Mouse (Mus musculus) intestine, postnatal 0 days (tissue): ENCODE data around the gene Kpnb1. TPM values are rescaled to one million over a fixed set of nuclear protein-coding genes. Genes with fewer than 3 reads are reported as not detected.

Experiments used
- ATAC-seq: fragments of 200-750 bp; cut with Nextera tagmentation; 2 replicates; pipeline ENCODE4 v1.8.0; 2017; ENCODE audit warnings: mild to moderate bottlenecking, moderate TSS enrichment, moderate library complexity
- H3K27ac ChIP-seq: fragments of 300-500 bp; sonication (generic); 2 replicates; pipeline ENCODE4 v1.5.1; 2014; ENCODE audit warnings: mild to moderate bottlenecking, low read depth, low read length, moderate library complexity
- H3K27me3 ChIP-seq: fragments of 300-500 bp; sonication (generic); replicated peaks from 2 replicates; pipeline ENCODE4 v1.6.1; 2014; ENCODE audit warnings: low read length, mixed read lengths; ENCODE audit not compliant: control insufficient read depth, insufficient read depth
- H3K36me3 ChIP-seq: fragments of 300-500 bp; sonication (generic); 2 replicates; pipeline ENCODE4 v1.6.1; 2014; ENCODE audit warnings: mild to moderate bottlenecking, moderate library complexity; ENCODE audit not compliant: control insufficient read depth, insufficient read depth
- H3K4me1 ChIP-seq: fragments of 300-500 bp; sonication (generic); replicated peaks from 2 replicates; pipeline ENCODE4 v1.6.1; 2014; ENCODE audit warnings: antibody characterized with exemption, low read length, mixed read lengths; ENCODE audit not compliant: control insufficient read depth, insufficient read depth
- H3K4me2 ChIP-seq: fragments of 300-500 bp; sonication (generic); replicated peaks from 2 replicates; pipeline ENCODE4 v1.6.1; 2014; ENCODE audit warnings: low read depth, mild to moderate bottlenecking, moderate library complexity
- H3K4me3 ChIP-seq: fragments of 300-500 bp; sonication (generic); 2 replicates; pipeline ENCODE4 v1.5.1; 2014; ENCODE audit warnings: low read depth, low read length
- H3K9ac ChIP-seq: fragments of 300-500 bp; sonication (generic); 2 replicates; pipeline ENCODE4 v1.6.1; 2014; ENCODE audit warnings: mild to moderate bottlenecking, low read depth, low read length
- H3K9me3 ChIP-seq: fragments of 300-500 bp; sonication (generic); 2 replicates; pipeline ENCODE4 v1.6.1; 2016; ENCODE audit warnings: mixed run types; ENCODE audit not compliant: control insufficient read depth
- CTCF ChIP-seq: sonication (generic); IDR thresholded peaks from 2 replicates; pipeline ENCODE4 v1.5.1; 2016; ENCODE audit warnings: low read depth, mild to moderate bottlenecking, control low read depth, antibody characterized with exemption, moderate library complexity
- WGBS: fragments of 180-500 bp; shearing (Covaris S2); extraction: QIAGEN DNeasy Blood & Tissue Kit; methylation state at CpG from one replicate; pipeline ENCODE4 v1.1.7; 2014; 5-methylcytosine and 5-hydroxymethylcytosine counted together
- polyA plus RNA-seq: library from polyadenylated mRNA; unstranded; fragments of >200 nt; fragmentation: Nextera tagmentation; extraction: Ambion mirVana; gene quantifications from 2 replicates; pipeline ENCODE4 v1.2.1, GENCODE M21; 2015

Gene Kpnb1
- polyA plus RNA-seq, 1 experiment from 2014 or later = 17.5 TPM

- TF ChIP-seq CTCF = no peak
- no peak for ATAC-seq
- WGBS = 59% methylated on average over 10 of the region's 10 CpGs
These were observed 63.2 kb downstream of the Kpnb1 start for GRCm38 (mm10) chr11:97124266-97125036.

GRCm38 (mm10) chr11:97123282-97123890 is 64.3 kb downstream of the Kpnb1 start:
- TF ChIP-seq CTCF = peak; percentile 62

More at GRCm38 (mm10) chr11:97124266-97125036, 63.2 kb downstream of the Kpnb1 start:
- H3K4me1 ChIP-seq = no peaks in the 10 kb centered on the region
- H3K4me3 ChIP-seq = no peak overlapping the region
- no peaks in the 10 kb centered on the region for H3K9me3 ChIP-seq
- H3K27ac ChIP-seq = no peak overlapping the region
- no peak overlapping the region for H3K4me2 ChIP-seq
- no peak overlapping the region for H3K9ac ChIP-seq
- 0 out of 2 replicates have a peak, but pooled peaks cover 3% of the 10 kb centered on the region for H3K27me3 ChIP-seq
- H3K36me3 ChIP-seq = no peaks in the 10 kb centered on the region

GRCm38 (mm10) chr11:97120641-97121040 is 67.0 kb downstream of the Kpnb1 start:
- H3K4me3 ChIP-seq = no peak overlapping the region
- no peaks in the 10 kb centered on the region for H3K4me1 ChIP-seq
- no peak for ATAC-seq
- TF ChIP-seq CTCF = no peak
- no peaks in the 10 kb centered on the region for H3K36me3 ChIP-seq
- H3K9me3 ChIP-seq = no peaks in the 10 kb centered on the region
- no peak overlapping the region for H3K4me2 ChIP-seq
- no peak overlapping the region for H3K9ac ChIP-seq
- 70% methylated on average over 3 of the region's 3 CpGs for WGBS
- no peak overlapping the region for H3K27ac ChIP-seq
- H3K27me3 ChIP-seq = peaks cover 31% of the 10 kb centered on the region

More at GRCm38 (mm10) chr11:97123282-97123890, 64.3 kb downstream of the Kpnb1 start:
- Histone ChIP-seq H3K9me3 (no peaks in the 10 kb centered on the region), H3K4me1 (no peaks in the 10 kb centered on the region), H3K4me2 (no peak overlapping the region), H3K4me3 (no peak overlapping the region), H3K27ac (no peak overlapping the region), H3K36me3 (no peaks in the 10 kb centered on the region), H3K27me3 (peaks cover 5% of the 10 kb centered on the region; the same call in 1 of the 2 replicates), H3K9ac (no peak overlapping the region)
- ATAC-seq = no peak
- 21% methylated on average over 11 of the region's 11 CpGs for WGBS

GRCm38 (mm10) chr11:97120221-97120620 is 67.5 kb downstream of the Kpnb1 start:
- no peaks in the 10 kb centered on the region for H3K4me1 ChIP-seq
- TF ChIP-seq CTCF = no peak
- ATAC-seq = no peak
- H3K9ac ChIP-seq = no peak overlapping the region
- H3K9me3 ChIP-seq = no peaks in the 10 kb centered on the region
- no peak overlapping the region for H3K27ac ChIP-seq
- H3K4me2 ChIP-seq = no peak overlapping the region
- 52% methylated on average over 10 of the region's 10 CpGs for WGBS
- peaks cover 33% of the 10 kb centered on the region for H3K27me3 ChIP-seq
- no peak overlapping the region for H3K4me3 ChIP-seq
- H3K36me3 ChIP-seq = no peaks in the 10 kb centered on the region

GRCm38 (mm10) chr11:97115797-97116196 is 71.9 kb downstream of the Kpnb1 start:
- peaks cover 59% of the 10 kb centered on the region for H3K27me3 ChIP-seq
- no peaks in the 10 kb centered on the region for H3K9me3 ChIP-seq
- H3K27ac ChIP-seq = no peak overlapping the region
- no peak overlapping the region for H3K9ac ChIP-seq
- WGBS = 10% methylated on average over 11 of the region's 11 CpGs
- no peak for TF ChIP-seq CTCF
- H3K36me3 ChIP-seq = no peaks in the 10 kb centered on the region
- peak overlapping the region; percentile 40; the same call in 1 of the 2 replicates for H3K4me3 ChIP-seq
- ATAC-seq = no peak
- peak overlapping the region; percentile 64 for H3K4me2 ChIP-seq
- no peaks in the 10 kb centered on the region for H3K4me1 ChIP-seq
